Mouse (Mus musculus) Muller cell, postnatal 12 days (primary cell): ENCODE data around the gene Pigx.
"Not testable (repeated sequence)": the region's sequence is repeated elsewhere in the genome, so short reads cannot be mapped to it uniquely, and the experiment has no call there.

Source experiments
- DNase-seq: peaks from one replicate; pipeline ENCODE4 v3.0.0-alpha.2; 2015; ENCODE audit errors: inconsistent ontology term

Gene Pigx

GRCm38 (mm10) chr16:32110951-32111699, 11.6 kb upstream of the Pigx start:
- no peak for DNase-seq

GRCm38 (mm10) chr16:32108578-32108977, 9.0 kb upstream of the Pigx start:
- no peak for DNase-seq

- DNase-seq, result no peak
Measured at GRCm38 (mm10) chr16:32108170-32108569, 8.6 kb upstream of the Pigx start.

- no peak for DNase-seq
Measured at GRCm38 (mm10) chr16:32107342-32108045, 8.0 kb upstream of the Pigx start.

- no peak for DNase-seq
Measured at GRCm38 (mm10) chr16:32105698-32106097, 6.2 kb upstream of the Pigx start.

GRCm38 (mm10) chr16:32102295-32102694, 2.8 kb upstream of the Pigx start:
- DNase-seq, result no peak

- no peak for DNase-seq
Measured at GRCm38 (mm10) chr16:32098897-32099637, 473 bp downstream of the Pigx start.

- DNase-seq, result not testable (repeated sequence)
Measured at GRCm38 (mm10) chr16:32097757-32098156, 1.8 kb downstream of the Pigx start.

- no peak for DNase-seq
Measured at GRCm38 (mm10) chr16:32091466-32091865, 8.1 kb downstream of the Pigx start.

- no peak for DNase-seq
Measured at GRCm38 (mm10) chr16:32087629-32088443, 11.7 kb downstream of the Pigx start.

- peak; percentile 93 for DNase-seq
Measured at GRCm38 (mm10) chr16:32078991-32079511, 20.5 kb downstream of the Pigx start, which contains the start of gene Pak2. Pak2 (minus strand) TSS chr16:32079342.

GRCm38 (mm10) chr16:32078408-32078990, 21.0 kb downstream of the Pigx start:
- DNase-seq, result peak; percentile 66

GRCm38 (mm10) chr16:32077648-32078407, 21.7 kb downstream of the Pigx start:
- peak; percentile 10 for DNase-seq

GRCm38 (mm10) chr16:32076406-32076805, 23.1 kb downstream of the Pigx start:
- DNase-seq, result no peak

GRCm38 (mm10) chr16:32075762-32076161, 23.8 kb downstream of the Pigx start:
- DNase-seq, result no peak

- not testable (repeated sequence) for DNase-seq
Measured at GRCm38 (mm10) chr16:32070070-32070469, 29.5 kb downstream of the Pigx start.

- no peak for DNase-seq
Measured at GRCm38 (mm10) chr16:32068389-32069300, 30.9 kb downstream of the Pigx start.

GRCm38 (mm10) chr16:32066899-32067298, 32.6 kb downstream of the Pigx start:
- no peak for DNase-seq

GRCm38 (mm10) chr16:32063900-32064299, 35.6 kb downstream of the Pigx start:
- DNase-seq, result no peak
